In the genomic region with DNA sequence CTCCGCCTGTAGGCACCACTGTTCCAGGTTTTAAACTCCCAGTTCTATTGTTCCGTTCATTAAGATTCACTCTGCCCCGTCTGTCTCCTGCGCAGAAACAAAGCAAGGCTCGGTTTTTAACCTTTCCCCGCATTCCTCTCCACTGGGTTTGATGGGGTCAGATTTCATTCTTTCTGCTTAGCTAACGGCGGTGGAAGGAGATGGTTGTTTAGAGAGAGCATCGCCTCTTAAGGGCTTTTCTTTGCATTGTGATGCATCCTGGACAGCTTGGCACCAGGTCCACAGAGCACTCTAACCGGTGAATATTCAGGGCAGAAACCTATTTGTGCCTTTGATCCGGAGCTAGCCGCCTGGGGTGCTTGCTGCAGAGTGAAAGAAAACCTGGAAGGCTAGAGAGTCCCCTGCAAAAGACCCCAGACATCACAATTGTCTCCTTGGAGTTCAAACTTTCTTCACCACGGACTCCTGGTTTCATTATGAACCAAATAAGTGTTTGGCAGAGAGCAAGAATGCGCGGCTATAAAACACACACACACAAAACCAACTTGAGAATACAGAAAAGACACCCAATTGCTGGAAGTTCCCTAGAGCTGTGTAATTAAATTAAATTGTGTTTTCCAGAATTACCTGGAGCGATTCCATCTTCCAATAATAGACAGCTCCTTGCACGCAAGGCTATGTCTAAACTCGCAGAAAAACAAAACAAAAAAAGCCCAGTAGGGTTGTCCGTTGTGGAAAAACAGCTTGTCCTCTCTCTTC, we compare ENCODE assay signal across 9 mouse cellular contexts. TPM values are rescaled to one million over a fixed set of nuclear protein-coding genes. Genes with fewer than 3 reads are reported as not detected.
DNase-seq lines count a peak whose midpoint lies in the region; ATAC-seq and TF ChIP-seq lines count a peak whose summit lies in the region.
"Had no signal": no experiment of that assay in that cellular context is flagged by ENCODE, and none has a peak within 500 bp of the region (broad histone marks: within the 10 kb centered on the region; RNA-seq: fewer than 3 reads in every experiment).

No protein-coding gene starts in this region.

- no peaks in the 10 kb centered on the region for H3K27me3 ChIP-seq in kidney, adult 2 months (replicated peaks; ENCODE audit: control insufficient read depth, insufficient read depth, low read length)
- no peaks in the 10 kb centered on the region for H3K27me3 ChIP-seq in limb, embryonic 11.5 days (ENCODE audit: control insufficient read depth, insufficient read depth, low read length)
- no peaks in the 10 kb centered on the region for H3K27me3 ChIP-seq in stomach, embryonic 14.5 days (ENCODE audit: control insufficient read depth, insufficient read depth, low read length)

- H3K36me3 ChIP-seq in kidney, adult 2 months (ENCODE audit: control insufficient read depth, insufficient read depth, low read length): no peaks in the 10 kb centered on the region
- no peaks in the 10 kb centered on the region for H3K36me3 ChIP-seq in limb, embryonic 11.5 days (ENCODE audit: control insufficient read depth, insufficient read depth, low read length)
- no peaks in the 10 kb centered on the region for H3K36me3 ChIP-seq in stomach, embryonic 14.5 days (ENCODE audit: control insufficient read depth, insufficient read depth, low read length)

- no peaks in the 10 kb centered on the region for H3K9me3 ChIP-seq in limb, embryonic 11.5 days (ENCODE audit: control insufficient read depth, low read length)
- no peaks in the 10 kb centered on the region for H3K9me3 ChIP-seq in stomach, embryonic 14.5 days (ENCODE audit: control insufficient read depth, low read depth, low read length)

- DNase-seq in kidney, postnatal 14 days: peak; percentile 14
- no peak for DNase-seq in kidney, adult 2 months
- peak; percentile 49 for DNase-seq in limb, embryonic 11.5 days (ENCODE audit: low spot score)
- DNase-seq in adrenal gland, postnatal 25 days: no peak
- DNase-seq in thymus, adult 18-20 months: no peak

- H3K9ac ChIP-seq in limb, embryonic 11.5 days (ENCODE audit: low read length): no peak overlapping the region
- no peak overlapping the region for H3K9ac ChIP-seq in stomach, embryonic 14.5 days (replicated peaks; ENCODE audit: low read depth, low read length)

- no peaks in the 10 kb centered on the region for H3K4me1 ChIP-seq in kidney, adult 2 months (ENCODE audit: control insufficient read depth, insufficient read depth, low read length)
- H3K4me1 ChIP-seq in embryonic fibroblast, embryonic 13.5 days (ENCODE audit: control insufficient read depth, insufficient read depth, low read length): no peaks in the 10 kb centered on the region
- H3K4me1 ChIP-seq in limb, embryonic 11.5 days (ENCODE audit: control insufficient read depth, insufficient read depth, low read length): peaks cover 2% of the 10 kb centered on the region; the same call in 1 of the 2 replicates
- H3K4me1 ChIP-seq in stomach, embryonic 14.5 days (ENCODE audit: control insufficient read depth, insufficient read depth, low read length): 0 out of 2 replicates have a peak, but pooled peaks cover 8% of the 10 kb centered on the region

- no peak for TF ChIP-seq CTCF in kidney, adult 2 months (conservative IDR thresholded peaks at IDR 0.05; ENCODE audit: insufficient read depth, insufficient read length, low read depth, low read length)
- TF ChIP-seq CTCF in embryonic fibroblast, embryonic 13.5 days (IDR thresholded peaks at IDR 0.05; ENCODE audit: borderline replicate concordance, insufficient read depth, low read length): no peak

- TF ChIP-seq POLR2A in kidney, adult 2 months (IDR thresholded peaks at IDR 0.05; ENCODE audit: low read depth, low read length): no peak
- TF ChIP-seq POLR2A in embryonic fibroblast, embryonic 13.5 days (IDR thresholded peaks at IDR 0.05; ENCODE audit: low read depth, low read length): no peak

- no peak for ATAC-seq in limb, embryonic 11.5 days (ENCODE audit: insufficient number of reproducible peaks, low FRiP score, low TSS enrichment, low read depth)
- ATAC-seq in stomach, embryonic 14.5 days (ENCODE audit: insufficient number of reproducible peaks, insufficient read depth, low FRiP score, low read depth): no peak
- no peak for ATAC-seq in frontal cortex, adult (ENCODE audit: low TSS enrichment)

- no peak overlapping the region for H3K27ac ChIP-seq in kidney, adult 2 months (ENCODE audit: insufficient read depth, low read depth, low read length)
- peak overlapping the region; percentile 10; the same call in 1 of the 2 replicates for H3K27ac ChIP-seq in embryonic fibroblast, embryonic 13.5 days (ENCODE audit: insufficient read depth, low read length)
- H3K27ac ChIP-seq in limb, embryonic 11.5 days (replicated peaks; ENCODE audit: low read depth, low read length): no peak overlapping the region
- no peak overlapping the region for H3K27ac ChIP-seq in stomach, embryonic 14.5 days (ENCODE audit: low read length)

- H3K4me3 ChIP-seq in kidney, adult 2 months (ENCODE audit: insufficient read depth, low read depth, low read length): no peak overlapping the region
- H3K4me3 ChIP-seq in embryonic fibroblast, embryonic 13.5 days (ENCODE audit: insufficient read depth, low read length): no peak overlapping the region
- H3K4me3 ChIP-seq in limb, embryonic 11.5 days (ENCODE audit: low read depth, low read length): 0 out of 2 replicates have a peak overlapping the region, but pooled peaks have one; percentile 1
- H3K4me3 ChIP-seq in stomach, embryonic 14.5 days (ENCODE audit: low read depth, low read length): no peak overlapping the region

- WGBS in kidney, adult 2 months: 15% methylated on average over 19 of the region's 19 CpGs
- WGBS in limb, embryonic 11.5 days: 11% methylated on average over 19 of the region's 19 CpGs
- 16% methylated on average over 19 of the region's 19 CpGs for WGBS in stomach, embryonic 14.5 days

- H3K4me2 ChIP-seq in limb, embryonic 11.5 days (ENCODE audit: low read depth, severe bottlenecking): peak overlapping the region; percentile 37
- H3K4me2 ChIP-seq in stomach, embryonic 14.5 days (replicated peaks; ENCODE audit: low read depth, low read length): peak overlapping the region; percentile 10; the same call in 1 of the 2 replicates

RNA-seq across cellular contexts. Expression of gene Dok5, which starts 40.7 kb away (rescaled TPM):
- 0.10 and 0.16 TPM in 2 replicates for polyA plus RNA-seq in kidney, adult 2 months (2012; rRNA removed)
- polyA plus RNA-seq in embryonic fibroblast, embryonic 13.5 days (2011; ENCODE audit: insufficient read length, low read depth, missing spikeins): 10.7 and 12.0 TPM in 2 replicates
- polyA plus RNA-seq in limb, embryonic 11.5 days (2014; fragmentation: Nextera tagmentation; extraction: Ambion mirVana): 0.95 and 2.0 TPM in 2 replicates
- 2.6 and 3.3 TPM in 2 replicates for polyA plus RNA-seq in stomach, embryonic 14.5 days (2014; fragmentation: Nextera tagmentation; extraction: Ambion mirVana)
- 0.58 TPM in 1 of 2 replicates, not detected in the other for total RNA-seq in adrenal gland, postnatal 25 days (2021)
- total RNA-seq: common myeloid progenitor, adult 5-6 weeks had no signal

Comparison
In these comparisons a context has a peak if more than half of its experiments do, and no peak if none do; other contexts are left out.
1. DNase-seq: peak in kidney, postnatal 14 days (single experiment) and limb, embryonic 11.5 days (single experiment); none in kidney, adult 2 months (single experiment), adrenal gland, postnatal 25 days (single experiment) and thymus, adult 18-20 months (0 of 2).